Mouse (Mus musculus) CH12.LX (cell line): ENCODE measurements around the gene Fa2h.

Source experiments
- CTCF ChIP-seq, 2 experiments: IDR thresholded peaks in 1 of 2; conservative IDR thresholded peaks in 1 of 2; 2 replicates each; pipeline ENCODE4 v1.5.1; 2011 to 2012; ENCODE audit warnings: low read depth in 2 of 2, low read length in 2 of 2, improper control_type of control experiment in 1 of 2, inconsistent platforms in 1 of 2, mild to moderate bottlenecking in 1 of 2, moderate library complexity in 1 of 2
- E2F4 ChIP-seq: IDR thresholded peaks from 2 replicates; pipeline ENCODE4 v1.6.1; 2011; ENCODE audit warnings: low read depth, low read length, improper control_type of control experiment; ENCODE audit not compliant: insufficient replicate concordance
- MAFK ChIP-seq: IDR thresholded peaks from 2 replicates; pipeline ENCODE4 v1.6.1; 2011; ENCODE audit warnings: low read length, improper control_type of control experiment; ENCODE audit not compliant: insufficient replicate concordance
- NRF1 ChIP-seq: IDR thresholded peaks from 2 replicates; pipeline ENCODE4 v1.6.1; 2014; ENCODE audit warnings: low read depth, mild to moderate bottlenecking, inconsistent platforms, low read length, improper control_type of control experiment, moderate library complexity
- POLR2A ChIP-seq: IDR thresholded peaks from 2 replicates; pipeline ENCODE4 v1.6.1; 2011; ENCODE audit warnings: low read depth, mild to moderate bottlenecking, improper control_type of control experiment, low read length
- SIN3A ChIP-seq: IDR thresholded peaks from 2 replicates; pipeline ENCODE4 v1.6.1; 2012; ENCODE audit warnings: low read length, improper control_type of control experiment, inconsistent platforms
- ZKSCAN1 ChIP-seq: IDR thresholded peaks from 2 replicates; pipeline ENCODE4 v1.6.1; 2012; ENCODE audit warnings: low read depth, inconsistent platforms, low read length, improper control_type of control experiment, borderline replicate concordance

DNA sequence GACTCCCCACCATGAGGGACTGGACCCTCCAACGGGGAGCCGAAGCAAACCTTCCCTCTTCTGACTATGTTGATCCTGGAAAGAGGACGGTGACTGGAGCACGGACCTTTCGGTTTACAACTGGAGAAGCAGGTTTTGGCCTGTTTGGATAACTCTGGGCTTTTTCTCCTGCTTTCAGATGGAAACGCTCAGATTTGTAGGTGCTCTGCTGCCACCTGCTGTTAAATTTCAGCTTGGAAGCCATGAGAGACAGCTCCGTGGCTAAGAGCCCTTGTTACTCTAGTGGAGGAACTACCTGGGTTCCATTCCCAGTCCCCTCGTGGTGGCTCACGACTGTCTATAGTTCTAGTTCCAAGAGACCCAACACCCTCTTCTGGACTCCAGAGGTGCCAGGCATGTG is 45.6 kb upstream of the Fa2h start:
- TF ChIP-seq NRF1 (no peak), MAFK (no peak), SIN3A (no peak), CTCF (conservative IDR thresholded peaks at IDR 0.05 in 1 of 2, IDR thresholded peaks at IDR 0.05 in 1 of 2; ENCODE audit: low read depth in 2 of 2, low read length in 2 of 2) (peak; percentile 29 to 95; a peak in 3 of 4 replicates), POLR2A (no peak), E2F4 (no peak), ZKSCAN1 (no peak)
